Mouse (Mus musculus): Measurements from ENCODE around the gene Slc37a1. TPM values are rescaled to one million over a fixed set of nuclear protein-coding genes. Genes with fewer than 3 reads are reported as not detected.

Slc37a1 gene
- polyA plus RNA-seq, 1 experiment from 2014 or later: 10.4 TPM

DNA sequence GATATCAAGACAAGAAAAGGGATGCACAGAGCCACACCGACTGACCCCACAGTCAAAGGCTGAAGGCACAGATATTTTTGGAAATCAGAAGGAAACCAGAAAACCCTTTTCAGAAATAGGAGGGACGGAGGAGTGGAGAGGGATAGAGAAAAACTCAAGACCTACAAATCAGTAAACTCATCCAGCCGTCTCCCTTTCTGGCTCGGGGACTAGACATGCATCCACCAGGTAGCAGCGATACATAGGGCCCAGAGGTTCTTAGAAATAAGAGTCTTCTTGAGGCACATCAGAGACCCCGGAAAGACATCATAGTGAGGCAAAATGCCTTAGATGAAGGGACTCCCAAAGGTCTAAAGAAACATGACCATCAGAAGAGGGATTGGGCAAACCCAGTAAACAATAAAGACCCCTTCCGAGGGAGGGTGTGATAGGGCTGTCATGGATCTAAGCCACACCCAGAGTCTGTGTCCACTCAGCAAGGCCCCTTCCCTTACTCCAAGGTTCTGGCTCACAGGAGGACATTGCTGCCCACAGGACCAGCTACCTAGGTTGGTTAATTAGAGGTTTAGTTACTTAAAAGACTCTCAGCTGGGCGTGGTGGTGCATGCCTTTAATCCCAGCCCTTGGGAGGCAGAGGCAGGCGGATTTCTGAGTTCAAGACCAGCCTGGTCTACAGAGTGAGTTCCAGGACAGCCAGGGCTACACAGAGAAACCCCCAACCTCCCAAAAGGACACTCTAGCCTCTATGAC is 14.0 kb upstream of the Slc37a1 start:
- 87% methylated on average over 9 of the region's 9 CpGs for WGBS

GRCm38 (mm10) chr17:31273631-31274030 is 13.0 kb upstream of the Slc37a1 start:
- WGBS: 90% methylated on average over 8 of the region's 8 CpGs
- H3K9ac ChIP-seq: no peak overlapping the region
- H3K4me2 ChIP-seq (replicated peaks): no peak overlapping the region
- peaks cover 6% of the 10 kb centered on the region; the same call in 1 of the 2 replicates for H3K4me1 ChIP-seq (replicated peaks; ENCODE audit: control insufficient read depth, insufficient read depth, low read length)
- no peaks in the 10 kb centered on the region for H3K27me3 ChIP-seq (ENCODE audit: control insufficient read depth, insufficient read depth, low read length)
- no peak overlapping the region for H3K4me3 ChIP-seq (replicated peaks; ENCODE audit: low read length)
- H3K36me3 ChIP-seq (replicated peaks; ENCODE audit: control insufficient read depth, insufficient read depth): no peaks in the 10 kb centered on the region
- H3K27ac ChIP-seq: no peak overlapping the region
- ATAC-seq (ENCODE audit: low FRiP score) (no peak), DNase-seq (ENCODE audit: low spot score) (no peak)
- no peaks in the 10 kb centered on the region for H3K9me3 ChIP-seq (ENCODE audit: control insufficient read depth, low read length)

More for the DNA sequence above, 14.0 kb upstream of the Slc37a1 start:
- no peak for DNase-seq (ENCODE audit: low spot score)
- no peak overlapping the region for H3K4me3 ChIP-seq (replicated peaks; ENCODE audit: low read length)
- ATAC-seq (ENCODE audit: low FRiP score): no peak
- H3K4me1 ChIP-seq (replicated peaks; ENCODE audit: control insufficient read depth, insufficient read depth, low read length): peaks cover 3% of the 10 kb centered on the region; the same call in 1 of the 2 replicates
- no peak overlapping the region for H3K9ac ChIP-seq
- no peak overlapping the region for H3K4me2 ChIP-seq (replicated peaks)
- H3K27ac ChIP-seq: no peak overlapping the region
- no peaks in the 10 kb centered on the region for H3K36me3 ChIP-seq (replicated peaks; ENCODE audit: control insufficient read depth, insufficient read depth)
- no peaks in the 10 kb centered on the region for H3K27me3 ChIP-seq (ENCODE audit: control insufficient read depth, insufficient read depth, low read length)
- no peaks in the 10 kb centered on the region for H3K9me3 ChIP-seq (ENCODE audit: control insufficient read depth, low read length)

DNA sequence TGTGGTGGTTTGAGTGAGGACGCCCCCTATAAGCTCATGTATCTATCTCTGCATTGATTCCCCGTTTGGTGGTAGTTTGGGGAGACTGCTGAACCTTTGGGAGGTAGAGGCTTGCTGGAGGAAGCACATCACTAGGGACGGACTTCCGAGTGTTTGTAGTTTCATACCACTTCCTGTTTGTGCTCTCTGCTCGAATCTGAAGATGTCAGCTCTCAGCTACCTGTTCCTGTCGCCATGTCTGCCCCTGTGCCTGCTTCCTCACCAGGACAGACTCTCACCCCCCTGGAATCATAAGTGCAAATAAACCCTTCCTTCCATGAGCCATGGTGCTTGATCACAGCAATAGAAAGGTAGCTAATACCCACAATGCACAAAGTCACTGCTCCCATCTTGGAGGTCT is 11.4 kb upstream of the Slc37a1 start:
- DNase-seq (ENCODE audit: low spot score) (no peak), ATAC-seq (ENCODE audit: low FRiP score) (no peak)
- Histone ChIP-seq H3K9ac (no peak overlapping the region), H3K27ac (no peak overlapping the region), H3K4me2 (replicated peaks) (no peak overlapping the region), H3K4me1 (replicated peaks; ENCODE audit: control insufficient read depth, insufficient read depth, low read length) (peaks cover 6% of the 10 kb centered on the region; the same call in 1 of the 2 replicates), H3K27me3 (ENCODE audit: control insufficient read depth, insufficient read depth, low read length) (no peaks in the 10 kb centered on the region), H3K36me3 (replicated peaks; ENCODE audit: control insufficient read depth, insufficient read depth) (no peaks in the 10 kb centered on the region), H3K4me3 (replicated peaks; ENCODE audit: low read length) (no peak overlapping the region), H3K9me3 (ENCODE audit: control insufficient read depth, low read length) (no peaks in the 10 kb centered on the region)
- 81% methylated on average over 6 of the region's 6 CpGs for WGBS

DNA sequence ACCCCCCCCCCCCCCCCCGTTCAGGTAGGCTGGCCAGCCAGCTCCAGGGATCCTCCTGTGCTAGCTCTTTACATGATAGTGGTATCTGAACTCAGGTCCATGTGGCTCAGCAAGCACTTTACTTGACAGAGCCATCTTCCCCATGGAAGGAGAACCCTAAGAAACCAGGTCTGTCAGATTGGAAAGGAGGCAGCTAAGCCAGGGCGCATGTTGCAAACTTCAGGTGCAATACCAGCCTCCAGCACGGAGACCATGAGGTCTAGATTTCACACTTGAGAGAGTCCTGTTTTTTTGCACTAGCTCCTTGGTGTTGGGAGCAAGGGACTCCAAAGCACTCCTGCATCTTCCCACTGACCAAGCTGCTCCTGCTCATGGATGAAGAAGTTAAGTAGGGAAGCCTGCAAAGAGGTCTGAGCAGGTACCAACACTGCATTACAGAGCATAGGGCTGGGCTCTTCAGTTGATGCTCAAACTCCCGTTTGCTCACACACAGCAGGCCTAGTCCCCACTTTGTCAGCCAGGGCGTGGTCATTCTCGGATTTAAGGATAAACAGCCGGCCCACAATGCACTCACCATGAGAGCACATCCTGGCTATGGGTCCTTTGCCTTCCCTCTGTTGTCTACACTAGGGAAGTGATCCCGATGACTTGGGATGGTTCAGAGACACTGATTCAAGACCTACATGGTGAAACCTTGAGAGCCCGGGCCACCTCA is 10.2 kb upstream of the Slc37a1 start:
- Histone ChIP-seq H3K4me1 (replicated peaks; ENCODE audit: control insufficient read depth, insufficient read depth, low read length) (peaks cover 6% of the 10 kb centered on the region; the same call in 1 of the 2 replicates), H3K9me3 (ENCODE audit: control insufficient read depth, low read length) (no peaks in the 10 kb centered on the region), H3K36me3 (replicated peaks; ENCODE audit: control insufficient read depth, insufficient read depth) (no peaks in the 10 kb centered on the region), H3K4me3 (replicated peaks; ENCODE audit: low read length) (peak overlapping the region; percentile 38), H3K9ac (peak overlapping the region; percentile 34), H3K27me3 (ENCODE audit: control insufficient read depth, insufficient read depth, low read length) (no peaks in the 10 kb centered on the region), H3K27ac (no peak overlapping the region), H3K4me2 (replicated peaks) (peak overlapping the region; percentile 77)
- WGBS: 23% methylated on average over 8 of the region's 9 CpGs
- DNase-seq (ENCODE audit: low spot score): no peak
- ATAC-seq (ENCODE audit: low FRiP score): no peak

DNA sequence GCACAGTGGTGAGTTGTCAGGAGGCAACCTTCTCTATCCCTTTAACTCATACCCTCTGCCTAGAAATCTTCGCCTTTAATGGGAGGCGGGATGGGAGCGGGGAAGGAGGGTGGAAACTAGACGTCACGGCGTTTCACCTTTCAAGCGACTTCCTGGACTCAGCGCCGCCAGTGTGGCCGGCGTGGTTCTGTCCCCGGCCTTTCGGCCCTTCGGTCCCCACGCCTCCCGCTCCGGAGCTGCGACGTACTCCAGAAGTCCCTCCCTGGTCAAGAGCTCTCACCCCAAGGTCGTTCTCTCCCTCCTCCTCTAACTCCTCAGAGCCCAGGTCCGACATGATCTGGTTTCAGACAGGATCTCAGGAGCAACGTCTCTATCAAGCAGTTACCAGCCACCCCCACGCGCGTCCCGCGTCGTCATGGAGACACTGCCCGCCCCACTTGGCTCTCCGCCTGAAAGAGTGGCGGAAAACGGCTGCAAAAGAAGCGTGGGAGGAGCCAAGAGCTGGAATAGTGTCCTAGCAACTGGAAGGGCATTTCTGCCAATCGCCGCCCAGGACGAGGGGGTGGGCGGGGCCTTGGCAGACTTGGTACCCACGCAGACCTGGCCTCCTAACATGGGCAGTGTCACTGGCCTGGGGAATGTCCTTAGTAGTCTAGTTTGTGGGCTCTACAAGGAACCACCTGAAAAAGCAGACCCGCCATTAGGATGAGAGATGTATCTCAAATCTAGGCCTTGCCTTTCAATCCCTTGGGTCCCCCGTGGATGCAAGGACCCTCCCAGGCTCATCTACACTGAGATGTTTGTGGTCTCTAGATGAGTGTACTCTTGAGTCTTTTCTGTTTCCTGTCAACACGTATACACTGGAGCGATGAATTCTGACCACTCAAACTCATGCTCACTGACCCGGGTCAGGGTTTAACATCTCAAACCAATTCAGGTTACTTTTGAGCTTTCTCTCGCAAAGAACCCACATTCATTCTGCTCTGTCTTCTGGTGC is 9.4 kb upstream of the Slc37a1 start, which contains the start of gene Rsph1:
Gene Rsph1 (minus strand): TSS at position 462 of the 997 bp plus-strand sequence.
- peak; percentile 92 for ATAC-seq (ENCODE audit: low FRiP score)
- DNase-seq (ENCODE audit: low spot score): peak; percentile 96
- Histone ChIP-seq H3K27ac (no peak within 1 kb of the TSS), H3K4me1 (replicated peaks; ENCODE audit: control insufficient read depth, insufficient read depth, low read length) (peaks cover 6% of the 10 kb centered on the region; the same call in 1 of the 2 replicates), H3K9ac (peak within 1 kb of the TSS; percentile 34), H3K27me3 (ENCODE audit: control insufficient read depth, insufficient read depth, low read length) (no peaks in the 10 kb centered on the region), H3K4me3 (replicated peaks; ENCODE audit: low read length) (peak within 1 kb of the TSS; percentile 38), H3K9me3 (ENCODE audit: control insufficient read depth, low read length) (no peaks in the 10 kb centered on the region), H3K4me2 (replicated peaks) (peak within 1 kb of the TSS; percentile 77), H3K36me3 (replicated peaks; ENCODE audit: control insufficient read depth, insufficient read depth) (no peaks in the 10 kb centered on the region)
- WGBS: 10% methylated on average over 44 of the region's 44 CpGs

GRCm38 (mm10) chr17:31277931-31278330 is 8.7 kb upstream of the Slc37a1 start:
- no peaks in the 10 kb centered on the region for H3K36me3 ChIP-seq (replicated peaks; ENCODE audit: control insufficient read depth, insufficient read depth)
- no peak for DNase-seq (ENCODE audit: low spot score)
- H3K4me1 ChIP-seq (replicated peaks; ENCODE audit: control insufficient read depth, insufficient read depth, low read length): peaks cover 13% of the 10 kb centered on the region; the same call in 1 of the 2 replicates
- no peak overlapping the region for H3K4me2 ChIP-seq (replicated peaks)
- H3K9me3 ChIP-seq (ENCODE audit: control insufficient read depth, low read length): no peaks in the 10 kb centered on the region
- no peak for ATAC-seq (ENCODE audit: low FRiP score)
- WGBS: 79% methylated on average over 4 of the region's 4 CpGs
- no peak overlapping the region for H3K27ac ChIP-seq
- H3K27me3 ChIP-seq (ENCODE audit: control insufficient read depth, insufficient read depth, low read length): no peaks in the 10 kb centered on the region
- no peak overlapping the region for H3K9ac ChIP-seq
- H3K4me3 ChIP-seq (replicated peaks; ENCODE audit: low read length): no peak overlapping the region

GRCm38 (mm10) chr17:31279541-31279940 is 7.1 kb upstream of the Slc37a1 start:
- Histone ChIP-seq H3K4me1 (replicated peaks; ENCODE audit: control insufficient read depth, insufficient read depth, low read length) (peaks cover 13% of the 10 kb centered on the region; the same call in 1 of the 2 replicates), H3K4me2 (replicated peaks) (no peak overlapping the region), H3K36me3 (replicated peaks; ENCODE audit: control insufficient read depth, insufficient read depth) (no peaks in the 10 kb centered on the region), H3K27ac (no peak overlapping the region), H3K27me3 (ENCODE audit: control insufficient read depth, insufficient read depth, low read length) (no peaks in the 10 kb centered on the region), H3K4me3 (replicated peaks; ENCODE audit: low read length) (no peak overlapping the region), H3K9me3 (ENCODE audit: control insufficient read depth, low read length) (no peaks in the 10 kb centered on the region), H3K9ac (no peak overlapping the region)
- ATAC-seq (ENCODE audit: low FRiP score): no peak
- 79% methylated on average over 9 of the region's 9 CpGs for WGBS
- DNase-seq (ENCODE audit: low spot score): no peak

- no peak overlapping the region for H3K4me3 ChIP-seq (replicated peaks; ENCODE audit: low read length)
- no peak overlapping the region for H3K9ac ChIP-seq
- no peak overlapping the region for H3K27ac ChIP-seq
- 88% methylated on average over 6 of the region's 6 CpGs for WGBS
- H3K4me2 ChIP-seq (replicated peaks): no peak overlapping the region
- H3K27me3 ChIP-seq (ENCODE audit: control insufficient read depth, insufficient read depth, low read length): no peaks in the 10 kb centered on the region
- no peaks in the 10 kb centered on the region for H3K36me3 ChIP-seq (replicated peaks; ENCODE audit: control insufficient read depth, insufficient read depth)
- H3K4me1 ChIP-seq (replicated peaks; ENCODE audit: control insufficient read depth, insufficient read depth, low read length): peaks cover 13% of the 10 kb centered on the region; the same call in 1 of the 2 replicates
- ATAC-seq (ENCODE audit: low FRiP score) (no peak), DNase-seq (ENCODE audit: low spot score) (no peak)
- no peaks in the 10 kb centered on the region for H3K9me3 ChIP-seq (ENCODE audit: control insufficient read depth, low read length)
Observed at GRCm38 (mm10) chr17:31280269-31280668, 6.3 kb upstream of the Slc37a1 start.
